Mouse (Mus musculus): ENCODE data around the gene Car9. TPM values are rescaled to one million over a fixed set of nuclear protein-coding genes. Genes with fewer than 3 reads are reported as not detected.

The Car9 gene
- total RNA-seq (2023): 0.32 and 0.63 TPM in 2 replicates

GRCm38 (mm10) chr4:43506536-43507185, at the start of gene Car9:
Gene Car9, plus strand, starts transcription at chr4:43506966.

GRCm38 (mm10) chr4:43483535-43484091, 23.2 kb upstream of the Car9 start, which contains the start of gene Sit1:
Gene Sit1, minus strand, starts transcription at chr4:43483734.

GRCm38 (mm10) chr4:43492821-43493185, 14.0 kb upstream of the Car9 start, which contains the start of gene Ccdc107:
Gene Ccdc107, plus strand, starts transcription at chr4:43492900.

GRCm38 (mm10) chr4:43499407-43500333, 7.1 kb upstream of the Car9 start, which contains the start of gene Arhgef39:
Gene Arhgef39, minus strand, starts transcription at chr4:43499695.

GRCm38 (mm10) chr4:43561997-43562768, 55.4 kb downstream of the Car9 start, which contains the start of the genes Creb3 and Tln1:
Gene Creb3, plus strand, starts transcription at chr4:43562332.
Gene Tln1, minus strand, starts transcription at chr4:43562691.

Other genes starting within 250 kb of the Car9 start
- gene Atp8b5, start 239.8 kb upstream of the Car9 start, total RNA-seq (2023): not detected in 2 replicates
- gene Rusc2, start 125.0 kb upstream of the Car9 start, total RNA-seq (2023): 2.4 and 2.9 TPM in 2 replicates
- gene Fam166b, start 77.8 kb upstream of the Car9 start, total RNA-seq (2023): not detected in 2 replicates
- 3.5 and 7.4 TPM in 2 replicates for gene Tesk1, start 65.0 kb upstream of the Car9 start, total RNA-seq (2023)
- 6.4 and 8.5 TPM in 2 replicates for gene Cd72, start 52.3 kb upstream of the Car9 start, total RNA-seq (2023)
- 1.00 TPM in 1 of 2 replicates, not detected in the other for gene Sit1, start 23.2 kb upstream of the Car9 start, total RNA-seq (2023)
- gene Ccdc107, start 14.1 kb upstream of the Car9 start, total RNA-seq (2023): 4.4 and 5.0 TPM in 2 replicates
- 23.8 and 36.8 TPM in 2 replicates for gene Arhgef39, start 7.3 kb upstream of the Car9 start, total RNA-seq (2023)
- gene Tpm2, start 16.8 kb downstream of the Car9 start, total RNA-seq (2023): not detected in 2 replicates
- gene Creb3, start 55.4 kb downstream of the Car9 start, total RNA-seq (2023): 81.5 and 97.2 TPM in 2 replicates
- 554 and 575 TPM in 2 replicates for gene Tln1, start 55.7 kb downstream of the Car9 start, total RNA-seq (2023)
- gene Rgp1, start 71.7 kb downstream of the Car9 start, total RNA-seq (2023): 45.8 TPM in 2 replicates
- 23.1 and 37.6 TPM in 2 replicates for gene Gba2, start 71.9 kb downstream of the Car9 start, total RNA-seq (2023)
- gene Msmp, start 77.5 kb downstream of the Car9 start, total RNA-seq (2023): not detected in 2 replicates
- 0.28 and 0.32 TPM in 2 replicates for gene Npr2, start 125.0 kb downstream of the Car9 start, total RNA-seq (2023)
- not detected in 2 replicates for gene Spag8, start 146.6 kb downstream of the Car9 start, total RNA-seq (2023)
- 4.9 and 7.9 TPM in 2 replicates for gene Hint2, start 149.5 kb downstream of the Car9 start, total RNA-seq (2023)
- gene Tmem8b, start 162.0 kb downstream of the Car9 start, total RNA-seq (2023): 0.28 and 0.93 TPM in 2 replicates
- not detected in 2 replicates for gene Fam221b, start 162.2 kb downstream of the Car9 start, total RNA-seq (2023)
- gene Olfr70, start 193.8 kb downstream of the Car9 start, total RNA-seq (2023): not detected in 2 replicates
- gene Olfr71, start 203.3 kb downstream of the Car9 start, total RNA-seq (2023): not detected in 2 replicates
- gene Hrct1, start 220.2 kb downstream of the Car9 start, total RNA-seq (2023): not detected in 2 replicates
- gene Spaar, start 223.1 kb downstream of the Car9 start, total RNA-seq (2023): not detected in 2 replicates

Measured in neutrophil, adult 65 days (primary cell).